Mouse (Mus musculus) thymus, adult 18-20 months (tissue): ENCODE measurements around the gene Gm9964.

Experiments
- DNase-seq, 2 experiments: peaks; one replicate each; pipeline ENCODE4 v3.0.0; 2022; ENCODE audit warnings: mixed read lengths in 2 of 2

Gm9964 gene

GRCm38 (mm10) chr11:79252881-79253541 is 43.7 kb downstream of the Gm9964 start:
- no peak for DNase-seq
